Mouse (Mus musculus) megakaryocyte, embryonic 14.5 days (primary cell): ENCODE data around the gene Fam3c.

Experiments
- FLI1 ChIP-seq: IDR thresholded peaks from 2 replicates; pipeline ENCODE4 v1.6.1; 2012; ENCODE audit warnings: low read length, inconsistent platforms, mixed read lengths
- GATA1 ChIP-seq: IDR thresholded peaks from 3 replicates; pipeline ENCODE4 v1.6.1; 2012; ENCODE audit warnings: mixed read lengths, low read length, inconsistent platforms, borderline replicate concordance

GRCm38 (mm10) chr6:22327091-22327490 is 29.0 kb downstream of the Fam3c start:
- TF ChIP-seq FLI1 (no peak), GATA1 (no peak)
